Mouse (Mus musculus): ENCODE data around the gene Nfia. TPM values are rescaled to one million over a fixed set of nuclear protein-coding genes. Genes with fewer than 3 reads are reported as not detected.

Gene Nfia
- total RNA-seq, 4 experiments from 2014 or later = 55.9 to 77.3 (median 71.0) TPM

DNA sequence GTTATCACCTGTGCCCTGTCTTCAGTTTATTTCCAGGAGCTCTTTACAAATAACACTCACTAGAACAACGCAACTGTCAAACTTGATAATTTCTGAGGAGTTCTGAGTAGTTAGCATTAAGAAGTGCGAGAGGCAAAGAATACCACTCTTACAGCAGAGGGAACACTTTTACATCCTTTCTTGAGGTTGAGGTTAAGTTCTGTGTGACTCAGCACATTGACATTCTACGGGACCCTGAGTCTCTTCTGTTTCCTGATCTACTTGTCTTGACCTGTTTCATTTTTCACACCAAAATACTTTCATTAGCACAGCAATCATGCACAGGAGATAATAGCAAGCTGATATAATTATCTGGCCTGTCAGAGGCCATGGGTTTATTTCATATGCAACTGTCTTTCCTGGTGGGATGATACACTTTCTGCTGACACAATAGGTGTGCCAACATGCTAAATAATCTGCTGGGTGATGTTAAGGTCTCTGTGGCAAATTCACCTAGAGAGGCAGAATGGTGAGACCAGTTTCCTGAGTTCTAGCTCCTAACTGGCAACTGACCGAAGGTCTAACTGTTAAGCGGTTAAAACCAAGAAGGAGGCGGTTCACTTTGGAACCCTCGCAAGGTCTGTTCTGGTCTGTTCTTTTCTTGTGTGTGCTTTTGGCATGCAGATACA, 59.2 kb downstream of the Nfia start:
- no peak for DNase-seq (ENCODE audit: low spot score in 2 of 2)

DNA sequence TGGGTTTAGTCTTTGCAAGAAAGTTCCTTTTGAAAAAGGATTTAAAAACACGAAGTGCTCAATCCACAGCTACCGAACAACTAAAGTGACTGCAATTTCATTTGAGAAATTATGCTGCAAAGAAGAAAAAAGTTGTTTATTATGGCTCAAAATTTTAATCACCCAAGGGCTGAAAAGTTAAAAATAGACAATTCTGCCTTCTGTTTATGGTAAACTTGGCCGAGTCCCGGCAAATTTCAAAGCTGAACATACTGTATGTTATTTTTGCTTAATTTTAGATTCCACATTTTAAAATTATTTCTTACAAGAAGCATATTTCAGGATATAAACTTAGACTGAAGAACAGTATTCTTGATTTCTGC, 59.7 kb downstream of the Nfia start:
- no peak for DNase-seq (ENCODE audit: low spot score in 2 of 2)

DNA sequence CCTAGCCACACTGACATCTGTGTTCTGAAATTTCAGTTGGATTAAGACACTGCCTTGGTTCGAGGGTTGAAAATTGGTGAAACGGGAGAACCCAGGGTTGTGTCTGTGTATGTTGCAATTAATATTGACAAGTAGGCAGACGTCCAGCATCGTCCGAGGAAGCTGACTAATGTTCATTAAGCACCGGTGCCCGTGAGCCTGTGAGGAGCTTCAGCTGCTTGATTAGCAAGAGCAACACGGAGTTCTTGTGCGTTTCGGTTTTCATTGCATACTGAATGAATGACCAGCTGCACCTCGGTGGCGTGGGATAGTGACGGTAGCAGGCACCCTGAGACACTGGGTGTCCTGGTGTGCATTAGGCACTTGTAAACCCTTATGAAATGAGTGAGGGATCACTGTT, 64.3 kb downstream of the Nfia start:
- no peak for DNase-seq (ENCODE audit: low spot score in 2 of 2)

DNA sequence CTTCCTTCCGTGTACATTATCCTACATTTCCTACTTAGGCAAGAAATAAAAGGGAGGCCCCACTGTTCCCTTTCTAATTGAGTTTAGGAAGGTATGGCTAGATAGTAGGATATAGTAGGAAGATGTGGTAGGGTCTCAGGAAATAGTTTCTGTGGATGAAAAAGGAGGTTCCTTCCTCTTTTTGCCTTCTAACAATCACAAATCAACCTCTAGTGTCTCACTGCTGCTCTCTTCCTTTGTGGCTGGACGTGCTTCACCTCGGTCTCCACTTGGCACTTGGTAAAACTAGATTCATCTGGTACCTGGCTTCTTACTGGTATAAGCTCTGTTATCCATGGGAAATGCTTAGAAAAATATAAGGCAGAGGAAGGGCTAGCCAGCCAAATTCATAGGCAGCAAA, 65.2 kb downstream of the Nfia start:
- DNase-seq (ENCODE audit: low spot score in 2 of 2) = no peak

DNA sequence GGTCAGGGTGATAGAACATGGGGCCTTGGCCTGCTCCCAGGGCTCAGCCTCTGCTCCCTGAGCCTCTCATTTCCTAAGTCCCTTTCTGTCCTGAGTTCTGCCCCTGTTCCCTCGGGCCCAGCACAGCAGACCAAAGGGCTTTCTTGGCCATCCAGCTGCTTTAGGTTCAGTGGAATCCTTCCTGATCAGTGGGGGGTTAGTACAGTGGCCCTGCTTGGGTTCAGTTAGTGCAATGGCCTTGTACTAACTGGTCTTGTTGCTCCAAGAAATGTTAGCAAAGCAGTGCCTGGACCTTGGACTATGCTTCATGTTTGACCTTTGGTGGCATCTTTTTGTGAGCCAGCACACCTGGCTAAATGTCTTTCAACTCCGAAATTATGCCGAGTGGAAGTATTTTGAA, 66.1 kb downstream of the Nfia start:
- DNase-seq (ENCODE audit: low spot score in 2 of 2) = no peak

DNA sequence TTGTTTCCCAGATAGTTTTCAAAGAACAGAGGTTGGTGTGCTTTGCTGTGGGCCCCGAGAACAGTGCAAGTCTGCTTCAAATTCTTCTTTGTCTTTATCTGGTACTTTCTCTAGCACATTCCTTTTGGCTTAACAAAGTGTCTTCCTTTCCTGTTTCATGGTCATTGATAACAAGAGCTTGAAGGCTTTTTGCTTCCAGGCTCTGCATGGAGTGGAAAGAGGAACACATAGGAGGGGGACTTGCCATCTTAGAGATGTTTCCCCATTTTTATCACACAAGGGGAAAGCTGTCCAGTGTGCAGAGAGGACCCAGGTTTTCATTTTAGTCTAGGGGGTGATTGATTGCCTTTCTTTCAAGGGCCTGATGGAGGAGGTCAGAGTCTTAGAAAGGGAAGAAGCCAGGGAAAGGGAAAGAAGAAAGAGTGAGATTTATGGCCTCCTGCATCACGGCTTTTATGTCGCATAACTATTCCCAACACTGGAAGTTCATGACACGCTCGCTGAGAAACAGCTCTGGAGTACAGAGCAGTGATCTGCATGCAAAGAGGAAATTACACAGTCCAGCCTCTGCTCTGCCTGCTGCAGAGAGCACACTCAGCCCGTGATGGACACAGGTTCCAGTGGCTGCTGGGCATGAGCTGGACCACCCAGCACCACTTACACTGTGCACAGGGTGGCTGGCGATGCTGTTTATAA, 67.0 kb downstream of the Nfia start:
- no peak for DNase-seq (ENCODE audit: low spot score in 2 of 2)

DNA sequence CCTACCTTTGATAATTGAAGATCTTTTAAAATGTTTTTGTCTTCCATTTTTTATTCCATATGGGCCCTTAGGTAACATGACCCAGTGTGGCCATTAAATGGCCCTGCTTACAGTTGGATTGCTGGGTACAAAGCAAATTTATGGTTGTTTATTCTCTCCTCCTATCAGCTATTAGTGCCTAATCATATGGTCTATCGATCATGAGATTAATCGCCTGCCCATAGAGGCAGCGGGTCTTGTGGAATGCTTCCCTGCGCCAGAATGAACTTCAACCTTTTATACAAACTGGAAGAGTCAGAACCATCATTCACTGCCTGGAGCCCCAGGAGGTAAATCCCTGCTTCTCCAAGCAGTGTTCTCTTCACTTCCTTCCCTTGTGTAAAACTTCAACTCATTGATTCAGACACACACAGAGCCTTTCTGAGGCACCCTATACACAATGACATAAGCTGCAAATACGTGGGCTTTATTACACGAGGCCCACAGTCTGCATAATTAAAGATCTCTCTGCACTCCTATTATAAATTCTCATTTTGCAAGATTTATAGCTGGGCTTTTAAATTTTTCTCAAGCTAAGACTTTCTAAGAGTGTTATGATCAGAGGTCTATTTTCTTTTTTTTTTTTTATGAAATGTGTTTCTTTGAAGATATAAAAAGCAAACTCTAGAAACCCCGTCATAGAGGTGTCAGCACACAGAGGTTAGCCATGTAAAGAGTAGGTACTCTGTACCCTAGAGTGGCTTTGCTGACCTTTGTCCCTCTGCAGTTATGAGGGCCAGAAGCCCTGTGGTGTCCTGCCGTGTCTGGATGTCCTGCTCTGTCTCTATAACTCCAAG, 67.9 kb downstream of the Nfia start:
- DNase-seq (ENCODE audit: low spot score in 2 of 2) = no peak

DNA sequence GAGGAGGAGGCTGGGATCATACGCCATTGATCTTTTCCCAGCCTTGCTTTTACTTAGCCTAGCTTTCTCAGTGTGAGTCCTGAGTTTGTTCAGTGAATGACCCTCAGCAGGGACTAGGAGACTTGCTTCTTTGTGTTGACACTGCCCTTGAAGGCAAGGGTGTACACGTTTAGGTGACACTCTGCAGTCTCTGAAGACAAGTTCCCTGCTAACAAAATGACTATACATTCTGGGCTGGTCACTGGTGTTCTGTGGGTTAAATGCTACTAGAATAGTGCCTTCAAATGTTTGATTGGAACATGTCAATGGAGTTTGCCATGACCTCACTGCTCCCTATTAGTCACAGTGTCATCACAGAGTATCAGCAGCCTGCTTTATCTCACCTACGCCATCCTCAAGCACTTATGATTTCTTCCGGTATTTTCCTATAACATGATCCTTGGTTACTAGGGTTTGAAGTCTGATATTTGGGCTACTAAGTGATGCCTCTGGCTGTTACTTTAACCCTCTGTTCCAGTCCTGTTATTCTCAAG, 68.6 kb downstream of the Nfia start:
- no peak for DNase-seq (ENCODE audit: low spot score in 2 of 2)

DNA sequence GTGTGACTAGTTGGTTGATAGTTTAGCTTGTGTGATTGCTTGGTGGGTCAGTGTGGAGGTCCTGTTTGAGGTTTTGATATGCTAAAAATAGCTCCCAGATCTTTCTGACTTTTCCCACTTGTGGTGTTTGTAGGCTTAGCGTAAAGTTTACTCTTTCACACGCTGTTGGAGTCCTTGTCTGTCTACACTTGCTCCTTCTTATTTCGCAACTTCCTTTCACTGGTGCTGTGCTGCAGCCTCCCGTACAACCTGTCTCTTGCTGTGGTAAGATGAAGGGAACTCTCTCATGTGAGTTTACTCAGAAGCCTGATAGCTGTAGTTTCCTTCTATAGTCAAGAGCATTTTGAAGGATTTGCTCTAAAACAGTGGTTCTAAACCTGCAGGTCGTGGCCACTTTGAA, 69.2 kb downstream of the Nfia start:
- no peak for DNase-seq (ENCODE audit: low spot score in 2 of 2)

DNA sequence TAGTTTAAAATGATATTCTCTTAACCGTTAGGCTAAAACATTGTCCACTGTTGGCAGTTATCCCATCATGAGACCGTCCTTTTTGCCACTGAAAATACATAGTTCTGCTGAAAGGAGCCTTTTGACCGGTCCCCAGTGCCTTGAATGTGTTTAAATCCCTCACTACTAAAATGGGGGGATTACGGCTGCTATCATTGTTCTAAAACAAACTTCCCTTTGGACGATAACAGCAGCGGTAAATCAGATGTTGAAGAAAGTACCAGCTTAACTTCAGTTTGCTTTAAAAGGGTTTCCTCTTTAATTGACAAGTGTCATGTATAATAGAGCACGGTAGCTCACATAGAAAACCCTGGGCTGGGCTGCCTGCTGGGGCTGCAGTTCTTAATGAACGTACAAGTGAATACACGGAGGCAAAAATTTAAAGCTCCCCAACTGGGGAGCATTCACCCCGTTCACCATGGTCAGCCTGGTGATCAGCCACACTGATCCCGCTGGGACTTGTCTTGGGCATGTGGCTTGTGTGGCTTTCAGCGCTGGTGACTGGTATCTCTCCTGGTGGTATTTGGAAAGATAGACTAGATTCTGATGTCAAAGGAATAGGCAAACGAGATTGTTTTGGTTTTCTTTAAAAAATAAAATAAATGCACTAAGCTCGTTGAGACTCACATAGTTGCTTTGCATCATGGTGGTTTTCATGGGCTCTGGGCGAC, 71.6 kb downstream of the Nfia start:
- DNase-seq (ENCODE audit: low spot score in 2 of 2) = no peak

DNA sequence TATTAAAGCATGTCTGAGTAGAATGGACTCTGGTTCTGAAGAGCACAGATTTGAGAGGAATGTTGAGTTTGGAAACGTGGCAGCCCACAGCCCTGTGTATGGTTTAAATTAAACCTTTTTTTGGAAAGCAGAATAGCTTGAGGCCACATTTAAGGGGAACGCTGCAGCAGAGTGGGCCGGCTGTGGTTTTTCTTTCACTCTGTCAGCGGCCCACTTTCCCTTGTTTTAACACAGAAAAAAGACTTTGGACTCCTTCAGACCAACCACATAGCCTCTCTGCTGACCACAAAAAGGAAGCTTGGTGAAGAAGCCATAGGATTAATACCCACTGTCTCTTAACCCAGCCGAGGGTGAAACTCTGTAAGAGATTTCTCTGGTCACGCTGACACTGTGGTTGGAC, 72.4 kb downstream of the Nfia start:
- no peak for DNase-seq (ENCODE audit: low spot score in 2 of 2)

DNA sequence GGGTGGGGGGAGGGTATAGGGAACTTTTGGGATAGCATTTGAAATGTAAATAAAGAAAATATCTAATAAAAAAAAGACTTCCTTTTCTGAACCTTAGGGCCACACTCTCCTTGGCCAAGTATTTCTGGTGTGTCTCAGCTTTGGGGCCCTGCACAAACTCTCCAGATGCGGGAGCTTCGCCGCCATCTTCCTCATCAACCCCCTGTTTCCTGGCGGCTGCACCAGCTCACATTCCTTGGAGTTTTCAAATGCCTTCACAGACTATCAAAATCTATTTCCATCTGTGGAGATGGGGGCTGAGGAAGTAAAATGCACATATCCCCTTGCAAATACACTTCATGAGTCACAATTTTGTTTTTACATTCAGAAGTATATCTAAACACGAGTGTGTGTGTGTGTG, 75.1 kb downstream of the Nfia start:
- no peak for DNase-seq (ENCODE audit: low spot score in 2 of 2)

DNA sequence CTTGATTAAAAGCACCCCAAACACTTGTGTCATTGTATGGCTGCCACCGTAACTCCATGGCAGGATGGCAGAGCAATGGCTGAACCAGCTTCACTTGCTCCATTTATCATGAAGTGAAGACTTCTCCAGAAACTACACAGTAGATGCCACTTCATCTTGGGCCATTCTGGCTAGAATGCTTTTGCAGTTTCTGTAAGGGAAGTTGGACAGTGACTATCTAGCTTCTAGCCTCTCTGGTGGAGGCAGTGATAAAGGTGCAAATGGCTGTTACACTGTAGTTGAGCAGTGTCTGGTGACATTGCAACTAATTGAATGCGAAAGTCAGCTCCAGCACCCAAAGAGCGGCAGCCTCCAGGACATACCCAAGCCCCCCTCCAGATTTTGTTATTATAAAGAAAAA, 78.5 kb downstream of the Nfia start:
- DNase-seq (ENCODE audit: low spot score in 2 of 2) = no peak

DNA sequence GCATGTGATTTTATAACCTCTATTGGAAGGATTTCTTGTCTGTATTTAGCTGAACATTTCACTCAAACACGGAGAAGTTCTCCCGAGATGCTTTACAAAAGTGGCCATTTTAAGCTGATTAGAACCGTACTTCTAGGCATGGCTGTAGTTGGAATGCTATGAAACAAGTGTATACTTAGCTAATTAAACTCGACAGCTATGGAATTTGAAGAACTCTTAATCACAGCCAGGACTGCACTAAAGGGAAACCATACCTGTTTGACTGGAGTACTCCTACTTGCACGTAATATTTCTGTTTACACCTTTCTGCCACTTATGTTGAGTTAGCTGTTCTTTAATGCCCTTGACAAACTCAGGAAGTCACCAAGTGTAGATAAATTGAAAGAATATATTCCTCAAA, 79.2 kb downstream of the Nfia start:
- DNase-seq (ENCODE audit: low spot score in 2 of 2) = no peak

DNA sequence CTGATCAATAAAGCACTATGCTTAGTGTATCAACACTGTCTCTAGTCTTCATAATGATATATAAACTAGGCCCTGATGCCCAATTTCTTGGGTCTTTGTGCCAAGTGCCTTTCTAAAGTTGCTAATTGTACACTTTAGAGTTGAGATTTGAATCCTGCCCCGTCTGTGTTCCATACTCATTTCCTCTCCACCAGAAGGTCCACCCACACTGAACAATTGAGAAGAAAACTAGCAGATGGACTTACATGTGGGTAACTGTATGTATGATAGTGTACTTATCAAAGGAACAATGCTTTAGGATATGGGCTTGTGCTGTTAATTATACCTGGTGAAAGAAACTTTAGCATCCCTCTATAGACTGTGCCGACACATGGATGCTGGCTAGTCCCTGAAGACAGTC, 80.1 kb downstream of the Nfia start:
- no peak for DNase-seq (ENCODE audit: low spot score in 2 of 2)

DNA sequence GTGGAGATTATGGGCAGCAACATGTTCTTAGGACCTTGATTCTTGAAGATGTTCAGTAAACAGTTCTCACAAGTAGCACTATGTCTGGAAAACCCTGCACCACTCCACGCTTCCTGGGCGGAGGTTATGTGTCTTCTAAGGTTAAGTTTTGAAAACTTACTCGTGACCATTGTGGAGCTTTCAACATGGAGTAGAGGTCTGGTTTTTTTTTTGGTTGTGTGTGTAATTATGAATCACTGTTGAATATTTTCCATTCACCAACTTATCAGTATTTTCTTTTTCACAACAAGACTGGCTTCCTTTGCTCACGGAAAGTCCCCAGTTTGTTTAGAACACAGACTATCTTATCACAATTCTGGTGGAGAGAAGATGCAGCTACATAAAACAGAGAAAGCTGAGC, 82.2 kb downstream of the Nfia start:
- no peak for DNase-seq (ENCODE audit: low spot score in 2 of 2)

DNA sequence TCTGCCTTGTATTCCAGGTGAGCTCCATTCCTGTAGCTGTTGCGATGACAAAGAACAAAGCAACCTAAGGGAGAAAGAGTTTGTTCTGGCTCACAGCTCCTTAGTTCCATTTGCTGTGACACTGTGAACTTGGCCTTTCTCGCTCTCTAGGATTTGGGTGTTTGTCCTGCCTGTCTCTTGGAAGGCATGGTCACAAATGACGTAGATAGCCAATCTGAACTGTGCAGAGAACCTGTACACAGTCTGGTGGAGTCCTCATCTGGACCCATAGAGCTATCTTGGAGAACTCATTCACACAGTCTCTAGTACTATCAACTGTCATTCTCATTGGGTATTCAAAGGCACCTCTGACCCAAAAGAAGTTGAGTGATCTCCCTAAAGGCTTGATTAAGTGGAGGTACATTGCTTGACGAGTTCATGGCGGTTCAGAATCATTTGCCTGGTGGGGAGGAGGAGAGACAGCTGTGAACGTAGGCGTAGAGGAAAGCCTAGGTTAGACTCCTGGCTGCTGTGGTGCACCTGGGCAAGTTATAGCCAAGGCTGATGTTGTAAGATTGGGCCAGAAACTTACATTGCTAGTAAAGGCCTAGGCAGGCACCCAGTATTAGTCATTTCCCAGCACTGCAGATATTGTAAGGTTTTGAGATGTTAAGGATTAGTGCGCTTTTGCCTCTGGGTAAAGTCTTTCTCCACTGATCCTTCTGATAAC, 83.3 kb downstream of the Nfia start:
- no peak for DNase-seq (ENCODE audit: low spot score in 2 of 2)

DNA sequence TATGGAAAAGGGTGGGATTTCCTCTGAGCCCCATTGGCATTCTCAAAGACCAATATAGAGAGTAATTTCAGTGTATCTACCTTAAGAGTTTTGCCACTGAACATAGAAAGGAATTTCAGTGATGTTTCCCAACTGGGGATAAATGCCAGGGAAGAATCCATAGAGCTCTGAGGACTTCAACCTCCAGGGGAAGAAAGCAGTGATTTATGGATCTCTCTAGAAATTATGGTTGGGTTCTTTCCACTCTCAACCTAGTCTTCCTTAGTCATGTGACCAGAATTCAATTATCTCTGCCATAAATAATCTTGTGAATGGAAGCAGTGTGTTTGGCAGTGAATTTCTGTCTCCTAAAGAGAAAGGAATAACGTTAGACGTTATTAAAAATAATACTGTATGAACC, 85.0 kb downstream of the Nfia start:
- no peak for DNase-seq (ENCODE audit: low spot score in 2 of 2)

DNA sequence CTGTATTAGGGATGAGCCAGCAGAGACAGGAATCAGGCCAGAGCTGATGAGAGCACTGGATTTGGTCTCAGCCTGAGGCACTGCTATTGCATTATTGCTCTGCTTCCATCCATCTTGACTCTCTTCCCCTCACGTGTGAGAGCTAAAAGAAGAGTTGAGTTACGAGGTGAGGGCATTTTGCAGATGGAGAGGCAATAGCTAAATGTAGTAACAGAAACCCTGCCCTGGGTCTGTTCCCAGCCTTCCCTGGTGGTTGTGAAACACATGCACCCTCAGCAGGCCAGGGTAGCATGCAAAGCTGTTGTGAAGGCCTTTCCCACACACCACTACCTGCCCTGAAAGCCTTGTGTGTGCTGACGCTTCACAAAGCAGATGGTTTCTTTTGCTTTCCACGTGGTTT, 86.9 kb downstream of the Nfia start:
- no peak for DNase-seq (ENCODE audit: low spot score in 2 of 2)

DNA sequence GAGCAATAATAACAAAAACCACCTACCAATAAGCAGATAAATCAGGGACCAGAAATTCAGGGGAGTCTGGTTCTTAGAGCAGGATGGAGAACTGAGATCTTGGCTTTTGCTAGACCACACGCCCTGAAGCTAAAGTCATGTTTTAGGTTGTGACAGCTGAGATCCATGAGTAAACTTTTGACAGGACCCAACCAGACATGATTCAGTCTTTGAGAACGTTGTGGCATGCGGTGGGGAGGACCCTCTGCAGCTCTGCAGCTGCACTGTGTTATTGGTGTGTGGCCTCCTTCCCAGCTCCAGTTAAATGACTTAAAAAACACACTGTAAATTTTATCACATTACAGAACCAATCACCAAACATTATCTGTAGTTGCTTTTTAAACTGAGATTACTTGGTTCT, 87.8 kb downstream of the Nfia start:
- no peak for DNase-seq (ENCODE audit: low spot score in 2 of 2)

DNA sequence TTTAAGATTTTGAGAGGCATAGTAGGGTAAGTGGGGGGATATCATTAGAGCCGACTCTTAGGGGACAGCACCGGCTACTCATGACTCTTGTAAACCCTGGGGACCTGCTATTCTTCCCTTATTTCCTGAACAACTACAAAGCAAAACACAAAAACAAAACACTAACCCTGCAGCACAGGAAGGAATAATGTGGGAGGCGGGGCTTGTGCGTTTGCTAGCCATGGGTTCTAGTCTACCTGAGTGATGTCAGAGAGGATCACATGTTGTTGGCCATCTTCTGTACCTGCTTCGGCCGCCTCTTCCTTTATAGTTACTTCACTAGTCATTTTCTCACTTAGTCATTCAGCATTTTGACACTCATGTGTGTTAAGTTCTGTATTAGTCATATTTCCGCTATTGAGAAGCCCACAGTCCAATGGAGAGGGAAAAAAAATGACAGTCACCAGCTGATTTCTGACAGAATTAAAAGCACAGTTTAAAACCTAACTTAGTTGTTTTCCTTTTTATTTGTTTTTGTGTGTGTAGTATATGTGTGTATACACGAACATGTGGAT, 88.3 kb downstream of the Nfia start:
- DNase-seq (ENCODE audit: low spot score in 2 of 2) = no peak
